Mouse (Mus musculus) testis, adult 2 months (tissue): ENCODE data around the gene Tgfb1i1. TPM values are rescaled to one million over a fixed set of nuclear protein-coding genes. Genes with fewer than 3 reads are reported as not detected.

Experiments used
- H3K27ac ChIP-seq: fragments of 200-500 bp; 2 replicates; pipeline ENCODE4 v1.5.1; 2012; ENCODE audit warnings: low read depth, low read length; ENCODE audit not compliant: control insufficient read depth, insufficient read depth
- H3K27me3 ChIP-seq: fragments of 200-500 bp; 2 replicates; pipeline ENCODE4 v1.6.1; 2012; ENCODE audit warnings: mild to moderate bottlenecking, low read length, moderate library complexity; ENCODE audit not compliant: control insufficient read depth, insufficient read depth
- H3K36me3 ChIP-seq: fragments of 200-500 bp; 2 replicates; pipeline ENCODE4 v1.6.1; 2012; ENCODE audit warnings: mild to moderate bottlenecking, low read length; ENCODE audit not compliant: control insufficient read depth, insufficient read depth
- H3K4me1 ChIP-seq: fragments of 200-500 bp; 2 replicates; pipeline ENCODE4 v1.6.1; 2012; ENCODE audit warnings: low read length; ENCODE audit not compliant: control insufficient read depth, insufficient read depth
- H3K4me3 ChIP-seq: fragments of 200-500 bp; 2 replicates; pipeline ENCODE4 v1.5.1; 2012; ENCODE audit warnings: low read depth, mild to moderate bottlenecking, low read length, moderate library complexity, mixed read lengths; ENCODE audit not compliant: control insufficient read depth
- CTCF ChIP-seq: fragments of 200-500 bp; IDR thresholded peaks from 2 replicates; pipeline ENCODE4 v1.5.1; 2012; ENCODE audit warnings: low read depth, mild to moderate bottlenecking, inconsistent platforms, low read length, moderate library complexity; ENCODE audit not compliant: control insufficient read depth, insufficient read depth, insufficient replicate concordance
- POLR2A ChIP-seq: fragments of 200-500 bp; IDR thresholded peaks from 2 replicates; pipeline ENCODE4 v1.6.1; 2012; ENCODE audit warnings: low read depth, mild to moderate bottlenecking, inconsistent platforms, low read length, moderate library complexity; ENCODE audit not compliant: control insufficient read depth
- polyA plus RNA-seq: library from polyadenylated mRNA; depleted of rRNA; stranded (reverse); fragments of >200 nt; gene quantifications from 2 replicates; pipeline ENCODE4 v1.2.3, GENCODE M21; 2012

Tgfb1i1 gene
- polyA plus RNA-seq, 1 experiment: 3.7 TPM

DNA sequence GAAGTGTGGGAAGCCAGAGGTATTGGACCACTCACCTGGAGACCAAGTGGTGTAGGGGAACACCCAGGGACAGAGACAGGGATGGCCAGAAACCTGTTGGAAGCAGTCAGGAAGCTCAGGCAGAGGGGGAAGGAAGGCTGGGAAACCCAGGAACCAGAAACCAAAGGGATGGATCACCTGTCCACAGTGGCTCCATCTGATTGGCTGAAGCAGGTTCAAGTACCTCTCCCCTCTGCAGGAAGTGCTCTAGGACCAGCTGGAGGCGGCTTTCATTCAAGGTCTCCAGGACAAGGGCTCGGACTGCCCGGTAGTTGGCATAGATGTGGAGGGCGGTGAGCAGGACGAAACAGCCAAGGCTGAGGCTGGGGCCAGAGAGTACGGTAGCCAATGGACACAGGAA is 29.4 kb downstream of the Tgfb1i1 start:
- Histone ChIP-seq H3K36me3 (no peaks in the 10 kb centered on the region), H3K27me3 (no peaks in the 10 kb centered on the region)
- TF ChIP-seq POLR2A: no peak
- TF ChIP-seq CTCF: no peak

DNA sequence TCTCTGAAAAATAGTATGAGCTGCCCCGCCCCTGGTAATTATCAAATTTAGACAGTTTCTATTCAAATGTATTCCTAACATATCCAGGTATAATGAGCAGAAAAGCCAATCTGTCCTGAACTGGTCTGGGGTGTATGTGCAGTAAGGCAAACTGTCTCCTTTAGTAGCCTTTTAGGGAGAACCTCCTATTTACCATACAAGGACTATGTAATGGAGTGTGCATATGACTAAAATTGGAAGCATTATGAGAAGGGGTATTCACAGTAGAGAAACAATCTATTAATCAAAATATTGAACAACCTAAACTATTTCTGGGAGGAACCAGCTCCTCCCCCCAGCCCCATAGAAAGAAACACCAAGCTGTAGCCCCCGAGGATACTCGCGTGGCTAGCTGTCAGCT is 33.1 kb downstream of the Tgfb1i1 start:
- H3K27ac ChIP-seq: no peak overlapping the region
- no peaks in the 10 kb centered on the region; the same call in 1 of the 2 replicates for H3K4me1 ChIP-seq
- no peaks in the 10 kb centered on the region for H3K27me3 ChIP-seq
- H3K36me3 ChIP-seq: no peaks in the 10 kb centered on the region
- no peak overlapping the region for H3K4me3 ChIP-seq
- no peak for TF ChIP-seq CTCF
- no peak for TF ChIP-seq POLR2A

More for the DNA sequence above, 29.4 kb downstream of the Tgfb1i1 start:
- Histone ChIP-seq H3K27ac (no peak overlapping the region), H3K4me3 (no peak overlapping the region), H3K4me1 (no peaks in the 10 kb centered on the region; the same call in 1 of the 2 replicates)

DNA sequence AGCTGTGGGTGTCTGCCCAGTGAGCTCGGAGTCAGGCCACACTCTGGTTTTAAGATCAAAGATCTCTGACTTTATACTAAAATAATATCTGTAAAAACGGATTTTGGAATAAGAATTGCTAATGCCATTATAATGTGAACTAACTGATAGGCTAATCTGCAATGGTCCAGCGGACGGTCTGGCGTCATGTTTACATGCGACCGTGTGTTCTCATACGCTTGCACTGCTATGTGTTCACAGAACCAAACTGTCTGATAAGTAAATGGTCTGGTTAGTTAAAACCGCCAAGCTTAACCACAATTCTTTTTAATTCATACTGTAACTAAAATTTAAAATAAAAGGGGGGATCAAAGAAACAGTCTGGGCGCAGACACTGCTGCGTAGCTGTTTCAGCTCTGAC is 35.2 kb downstream of the Tgfb1i1 start:
- H3K4me3 ChIP-seq: no peak overlapping the region
- H3K27me3 ChIP-seq: no peaks in the 10 kb centered on the region
- H3K4me1 ChIP-seq: no peaks in the 10 kb centered on the region; the same call in 1 of the 2 replicates
- H3K36me3 ChIP-seq: no peaks in the 10 kb centered on the region
- H3K27ac ChIP-seq: no peak overlapping the region
- TF ChIP-seq POLR2A: no peak
- no peak for TF ChIP-seq CTCF

DNA sequence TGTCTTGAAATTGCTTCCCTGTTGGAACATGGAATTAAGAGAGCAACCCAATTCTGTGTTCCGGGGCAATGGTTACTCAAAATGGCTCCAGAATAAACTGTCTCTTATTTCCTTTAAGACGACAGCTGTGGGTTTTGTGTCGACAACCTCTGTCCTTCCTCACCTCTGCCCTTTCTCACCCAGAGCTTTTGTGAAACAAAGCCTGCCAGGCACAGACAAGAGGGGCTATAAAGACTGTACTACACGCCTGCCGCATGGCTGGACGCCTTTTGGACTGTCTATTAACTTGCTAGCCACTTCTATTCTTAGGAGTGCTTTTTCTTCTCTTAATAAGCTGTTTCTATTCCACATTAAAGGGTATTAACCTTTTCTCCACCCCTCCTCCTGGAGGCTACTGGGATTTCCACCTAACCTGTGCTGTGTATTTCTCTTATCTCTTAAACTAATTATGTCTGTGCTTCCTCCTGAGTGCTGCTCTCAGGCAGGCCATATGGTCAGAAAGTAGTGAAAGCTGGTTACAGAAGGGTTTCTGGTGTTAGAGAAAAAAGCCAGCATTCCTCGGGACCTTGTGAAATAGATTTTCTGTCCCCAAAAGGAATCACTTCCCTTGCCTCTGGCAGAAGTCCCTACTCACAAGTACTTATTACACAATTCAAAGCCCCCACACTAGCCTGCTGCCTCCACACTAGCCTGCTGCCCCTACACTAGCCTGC is 36.1 kb downstream of the Tgfb1i1 start:
- TF ChIP-seq CTCF: no peak
- TF ChIP-seq POLR2A: no peak
- H3K4me1 ChIP-seq: no peaks in the 10 kb centered on the region
- no peak overlapping the region for H3K4me3 ChIP-seq
- H3K27ac ChIP-seq: no peak overlapping the region
- H3K36me3 ChIP-seq: no peaks in the 10 kb centered on the region
- H3K27me3 ChIP-seq: no peaks in the 10 kb centered on the region

DNA sequence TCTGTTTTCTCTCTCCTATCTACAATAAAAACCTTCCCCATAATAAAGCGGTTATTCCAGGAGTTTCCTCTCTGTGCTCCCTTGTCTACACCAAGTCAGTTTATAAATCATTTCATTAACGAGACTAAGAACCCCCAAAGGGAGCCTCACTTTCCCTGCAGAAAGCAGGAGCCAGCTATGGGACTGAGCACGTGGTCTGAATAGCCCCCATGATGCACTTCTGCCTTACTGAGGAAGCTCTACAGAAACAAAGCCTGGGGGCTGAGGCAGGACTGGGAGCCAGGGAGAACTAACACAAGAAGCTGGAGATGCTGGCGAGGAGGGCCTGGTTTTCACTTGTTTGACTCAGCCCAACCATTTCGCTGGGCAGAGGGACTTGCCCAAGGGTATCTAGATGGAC is 37.4 kb downstream of the Tgfb1i1 start:
- Histone ChIP-seq H3K4me1 (no peaks in the 10 kb centered on the region), H3K27ac (no peak overlapping the region), H3K27me3 (no peaks in the 10 kb centered on the region), H3K4me3 (no peak overlapping the region), H3K36me3 (no peaks in the 10 kb centered on the region)
- no peak for TF ChIP-seq CTCF
- TF ChIP-seq POLR2A: no peak

DNA sequence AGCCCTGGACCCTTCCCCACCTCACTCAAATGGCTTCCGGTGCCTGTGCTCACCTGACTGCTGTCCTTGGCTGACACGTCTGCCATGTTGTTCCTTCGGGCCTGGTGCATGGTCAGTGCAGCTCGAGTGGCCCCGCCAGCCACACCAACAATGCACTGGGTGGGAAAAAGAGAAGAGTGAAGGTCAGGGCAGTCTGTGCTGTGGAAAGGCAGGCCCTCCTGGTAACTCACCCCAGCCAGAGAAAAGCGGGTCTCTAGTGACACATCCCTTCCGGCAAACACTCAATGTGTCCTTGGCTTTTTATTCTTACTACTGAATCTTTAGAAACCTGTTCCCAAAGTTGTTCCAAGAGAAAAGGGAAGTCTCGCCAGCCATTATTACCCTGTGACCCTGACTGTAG is 38.4 kb downstream of the Tgfb1i1 start:
- TF ChIP-seq CTCF (no peak), POLR2A (no peak)
- Histone ChIP-seq H3K4me1 (no peaks in the 10 kb centered on the region), H3K36me3 (no peaks in the 10 kb centered on the region), H3K27me3 (no peaks in the 10 kb centered on the region), H3K4me3 (no peak overlapping the region), H3K27ac (no peak overlapping the region)

DNA sequence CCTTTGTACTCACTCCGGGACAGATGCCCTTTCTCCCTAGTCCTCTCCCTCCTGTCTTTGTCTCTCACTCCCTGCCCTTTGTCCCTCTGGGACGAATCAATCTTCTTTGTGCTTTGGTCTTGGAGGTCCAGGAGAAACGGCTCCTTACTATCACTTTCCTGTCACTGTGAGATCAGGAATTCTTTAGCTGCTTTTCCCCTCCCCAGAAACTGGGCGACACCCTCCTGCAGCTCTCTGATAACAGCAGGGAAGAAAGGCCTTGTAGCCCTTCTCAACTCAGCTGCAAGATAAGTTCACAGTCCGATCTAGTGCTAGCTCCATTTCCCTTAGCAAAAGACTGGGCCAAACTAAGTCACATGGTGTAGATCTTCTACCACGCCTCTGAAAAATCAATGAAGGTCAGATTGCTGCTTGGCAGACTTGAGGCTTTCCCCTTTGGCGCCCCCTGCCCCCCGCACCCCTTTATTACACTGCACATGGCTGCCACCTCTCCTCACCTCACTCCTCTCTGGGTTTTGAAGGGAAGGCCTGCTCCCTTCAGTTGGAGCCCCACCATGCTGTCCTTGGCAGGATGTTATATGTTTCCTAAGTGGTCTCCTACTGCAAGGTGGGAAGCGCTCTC is 42.4 kb downstream of the Tgfb1i1 start:
- Histone ChIP-seq H3K4me3 (no peak overlapping the region), H3K4me1 (no peaks in the 10 kb centered on the region), H3K36me3 (no peaks in the 10 kb centered on the region), H3K27me3 (no peaks in the 10 kb centered on the region), H3K27ac (no peak overlapping the region)
- TF ChIP-seq CTCF (no peak; the same call in 1 of the 2 replicates), POLR2A (no peak)

DNA sequence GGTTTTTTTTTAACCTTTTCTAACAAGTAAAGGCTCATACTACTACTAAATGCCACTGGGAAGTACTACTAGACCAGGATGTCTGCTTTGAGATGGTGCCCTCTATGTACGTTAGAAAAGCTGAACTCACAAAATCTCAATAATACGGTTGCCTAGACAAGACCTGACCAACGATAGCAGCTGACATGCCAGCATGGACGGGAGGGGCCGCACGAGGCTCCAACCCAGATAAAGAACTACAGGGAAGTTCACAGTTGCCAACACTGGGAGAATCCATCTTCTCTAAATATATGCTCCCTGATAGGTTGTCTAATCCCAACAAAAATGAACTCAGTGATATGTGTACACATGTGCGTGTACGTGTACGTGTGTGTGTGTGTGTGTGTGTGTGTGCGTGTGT is 48.2 kb downstream of the Tgfb1i1 start:
- Histone ChIP-seq H3K4me1 (peaks cover 5% of the 10 kb centered on the region), H3K4me3 (no peak overlapping the region), H3K27me3 (no peaks in the 10 kb centered on the region), H3K27ac (no peak overlapping the region), H3K36me3 (no peaks in the 10 kb centered on the region)
- TF ChIP-seq POLR2A (no peak), CTCF (no peak)
